Mouse (Mus musculus) adrenal gland, postnatal 36 days (tissue): ENCODE data around the gene Sun1. TPM values are rescaled to one million over a fixed set of nuclear protein-coding genes. Genes with fewer than 3 reads are reported as not detected.

Source experiments
- DNase-seq, 2 experiments: peaks; one replicate each; pipeline ENCODE4 v3.0.0; 2021; ENCODE audit warnings: mixed read lengths in 1 of 2
- total RNA-seq, 2 experiments: library from RNA; stranded (reverse); gene quantifications; 2 replicates each; pipeline ENCODE4 v1.2.3; 2021

Gene Sun1
- total RNA-seq, 2 experiments from 2014 or later: 73.4 to 105 TPM

DNA sequence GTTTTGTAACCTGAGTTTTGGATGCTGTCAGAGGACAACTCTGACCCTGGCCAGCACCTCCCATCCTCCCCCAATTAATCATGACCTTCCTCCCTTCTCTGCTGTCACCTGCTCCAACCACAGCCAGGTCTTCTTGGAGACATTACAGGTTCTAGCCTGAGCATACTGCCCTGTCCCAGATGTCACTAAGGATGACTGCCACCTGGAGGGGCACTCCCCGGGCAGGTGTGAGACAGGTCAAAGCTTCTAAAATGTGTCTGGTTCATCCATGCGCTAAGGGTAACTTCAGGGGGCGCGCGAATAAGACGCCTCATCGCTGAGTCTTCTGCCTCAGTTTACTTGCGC, 51.3 kb downstream of the Sun1 start:
- DNase-seq: no peak

DNA sequence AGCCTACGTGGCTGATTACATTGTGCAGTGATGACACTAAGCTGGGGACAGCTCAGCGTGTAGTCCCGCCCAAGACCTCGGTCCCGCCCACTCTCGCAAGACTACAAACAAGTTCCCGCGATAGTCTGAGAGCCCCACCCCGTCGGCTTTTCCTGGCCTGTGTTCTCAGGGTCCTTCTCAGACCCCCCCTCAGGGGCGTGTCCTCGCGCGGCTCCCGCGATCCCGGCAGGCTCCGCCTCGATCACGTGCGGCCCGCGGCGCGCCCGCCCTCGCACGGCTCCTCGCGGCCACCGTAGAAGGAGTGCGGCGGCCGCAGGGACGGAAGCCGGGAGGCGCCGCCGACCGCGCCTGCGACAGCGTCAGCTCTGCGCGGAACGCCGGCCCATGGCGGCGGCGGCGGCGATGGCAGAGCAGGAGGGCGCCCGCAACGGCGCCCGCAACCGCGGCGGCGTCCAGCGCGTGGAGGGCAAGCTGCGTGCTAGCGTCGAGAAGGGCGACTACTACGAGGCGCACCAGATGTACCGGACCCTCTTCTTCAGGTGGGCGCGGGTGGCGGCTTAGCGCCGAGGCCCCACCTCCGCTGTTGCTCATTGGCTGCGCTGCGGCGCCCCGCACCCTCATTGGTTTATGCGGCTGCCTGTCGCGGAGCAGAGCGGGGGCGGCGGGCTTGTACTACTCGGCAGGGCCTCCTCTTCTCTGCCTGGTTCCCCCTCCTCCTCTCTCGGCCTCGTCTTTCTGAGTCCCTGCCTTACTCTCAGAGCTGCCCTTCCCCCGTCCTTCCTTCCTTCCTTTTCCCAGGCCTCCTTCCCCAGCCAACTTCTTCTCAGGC, 51.9 kb downstream of the Sun1 start, which contains the start of gene Get4:
Get4 (plus strand) TSS at position 244 of the 829 bp plus-strand sequence.
- peak; percentile 99 to 100 for DNase-seq

DNA sequence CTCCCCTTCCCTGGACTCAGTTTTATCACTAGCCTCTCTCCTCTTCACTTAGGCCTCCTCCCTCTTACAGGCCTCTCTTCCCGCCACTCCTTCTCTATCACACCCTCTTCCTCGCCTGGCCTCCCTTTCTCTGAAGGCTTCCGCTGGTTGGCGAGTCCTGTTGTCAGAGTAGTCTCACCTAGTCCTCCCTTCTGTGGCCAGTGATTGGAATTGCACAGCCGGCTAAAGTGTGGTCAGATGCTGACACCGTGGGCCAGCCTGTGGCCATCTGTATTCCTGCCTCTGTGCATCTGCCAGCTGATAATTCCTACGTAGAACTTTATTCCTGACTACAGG, 52.4 kb downstream of the Sun1 start:
- DNase-seq: no peak

DNA sequence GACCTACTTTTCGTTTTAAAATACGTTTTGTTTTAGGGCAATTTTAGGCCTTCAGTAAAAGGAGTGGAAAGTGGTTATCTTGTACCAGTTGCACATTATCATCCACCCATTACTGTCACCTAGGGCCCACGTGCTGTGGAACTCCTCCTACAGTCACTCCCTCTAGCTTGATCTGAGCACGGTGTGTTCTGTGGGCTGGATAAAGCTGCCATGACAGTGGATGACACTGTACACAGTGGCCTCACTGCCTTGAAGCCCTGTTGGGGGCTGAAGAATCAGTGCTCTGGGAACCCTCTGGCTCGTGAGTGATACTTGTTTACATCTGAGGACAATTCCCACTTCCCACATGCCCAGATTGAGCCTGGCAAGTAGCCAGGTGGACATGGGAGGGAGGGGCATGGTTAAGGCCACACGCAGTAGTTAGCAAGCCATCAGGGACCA, 52.9 kb downstream of the Sun1 start:
- DNase-seq: peak; percentile 69 to 71

DNA sequence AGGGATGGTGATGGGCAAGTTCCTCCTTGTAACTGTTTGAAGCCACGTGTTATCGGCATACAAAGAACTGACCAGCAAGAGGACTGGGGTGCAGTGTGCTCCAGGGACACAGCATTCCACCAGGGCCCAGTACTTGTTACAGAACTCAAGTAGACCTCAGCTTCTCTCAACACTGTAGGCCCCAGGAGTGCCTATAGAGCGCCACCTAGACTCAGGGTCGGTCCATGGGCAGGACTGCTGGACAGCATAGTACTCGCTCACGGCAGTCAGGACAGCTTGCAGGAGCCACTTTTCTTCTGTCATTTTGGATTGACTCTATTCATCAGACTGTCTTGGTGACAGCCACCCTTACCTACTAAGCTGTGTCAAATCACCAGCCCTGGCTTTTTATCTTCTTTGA, 54.5 kb downstream of the Sun1 start:
- DNase-seq: no peak

DNA sequence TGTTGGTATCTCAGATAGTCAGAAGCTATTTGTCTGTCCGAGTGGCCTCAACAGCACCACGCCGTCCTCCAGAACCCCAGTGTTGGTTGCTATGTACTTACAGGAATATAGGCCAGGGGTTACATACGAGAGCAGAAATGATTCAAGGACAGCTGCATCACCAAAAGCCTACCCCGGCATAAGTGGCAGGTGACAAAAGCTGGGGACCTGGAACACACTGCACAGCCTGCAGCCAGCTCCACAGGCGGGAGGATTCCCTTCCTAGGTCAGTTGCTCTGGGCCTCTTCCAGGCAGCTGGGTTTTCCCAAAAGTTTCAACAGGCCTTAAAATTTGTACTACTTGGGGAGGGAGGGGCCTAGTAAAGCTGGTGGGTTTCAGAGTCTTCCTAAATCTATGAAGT, 55.3 kb downstream of the Sun1 start:
- no peak for DNase-seq

DNA sequence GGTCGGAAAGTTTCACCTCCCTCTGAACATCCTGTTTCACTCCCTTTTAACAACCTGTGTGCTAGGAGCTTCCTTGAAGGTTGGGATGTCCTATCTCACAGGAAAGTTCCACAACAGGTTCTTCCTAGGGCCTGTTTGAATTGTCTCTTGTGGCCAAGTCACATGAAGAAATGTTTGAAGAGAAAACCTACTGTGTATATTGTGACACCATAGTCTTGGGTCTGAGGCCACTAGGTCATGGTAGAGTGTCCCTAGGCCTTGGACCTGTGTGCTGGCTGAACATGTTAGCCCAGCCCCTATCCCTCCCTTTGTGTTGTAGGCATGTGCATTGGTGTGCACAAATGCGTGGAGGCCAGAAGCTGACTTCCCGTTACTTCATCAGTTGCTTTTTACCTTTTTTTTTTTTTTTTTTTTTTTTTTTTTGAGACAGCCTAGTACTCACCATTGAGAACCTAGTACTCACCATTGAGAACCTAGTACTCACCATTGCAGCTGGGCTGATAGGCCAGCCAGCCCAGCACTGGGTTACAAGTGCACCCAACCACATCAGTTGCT, 55.9 kb downstream of the Sun1 start:
- DNase-seq: no peak

DNA sequence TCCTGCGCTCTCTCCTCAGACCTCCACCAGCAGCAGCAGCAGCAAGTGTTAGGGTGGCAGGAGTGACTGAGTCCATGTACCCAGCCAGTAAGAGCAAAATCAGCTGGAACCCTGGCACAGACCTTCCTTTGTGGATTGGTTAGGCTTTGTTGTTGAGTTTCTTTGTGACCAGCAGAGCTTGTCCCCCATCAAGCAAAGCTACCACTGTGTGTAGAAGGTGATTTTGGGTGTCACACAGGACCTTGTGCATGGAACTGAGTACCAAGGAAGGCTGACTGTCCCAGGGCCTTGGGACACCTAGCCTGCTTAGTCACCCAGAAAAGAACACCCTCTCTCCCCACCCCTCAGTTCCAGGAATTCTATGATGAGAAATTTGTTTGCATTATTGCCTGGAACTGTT, 56.8 kb downstream of the Sun1 start:
- peak; percentile 48 to 52 for DNase-seq

DNA sequence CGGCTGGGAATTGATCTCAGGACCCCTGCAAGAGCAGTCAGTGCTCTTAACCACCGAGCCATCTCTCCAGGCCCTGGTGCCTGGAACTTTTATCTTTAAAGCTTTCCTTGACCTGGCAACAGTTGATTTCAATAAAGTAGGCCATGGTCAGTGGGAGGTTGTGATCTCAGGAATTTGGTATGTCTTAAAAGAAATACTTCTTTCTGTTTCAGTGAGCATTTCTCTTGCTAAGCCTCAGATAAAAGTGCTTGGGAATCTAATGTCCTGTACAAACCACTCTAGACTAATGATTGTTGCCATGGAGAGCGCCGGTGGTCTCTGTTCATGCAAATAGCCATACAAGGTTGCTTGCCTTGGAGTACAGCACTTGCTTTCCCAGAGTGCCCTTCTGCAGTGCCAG, 57.4 kb downstream of the Sun1 start:
- DNase-seq: peak; percentile 39

DNA sequence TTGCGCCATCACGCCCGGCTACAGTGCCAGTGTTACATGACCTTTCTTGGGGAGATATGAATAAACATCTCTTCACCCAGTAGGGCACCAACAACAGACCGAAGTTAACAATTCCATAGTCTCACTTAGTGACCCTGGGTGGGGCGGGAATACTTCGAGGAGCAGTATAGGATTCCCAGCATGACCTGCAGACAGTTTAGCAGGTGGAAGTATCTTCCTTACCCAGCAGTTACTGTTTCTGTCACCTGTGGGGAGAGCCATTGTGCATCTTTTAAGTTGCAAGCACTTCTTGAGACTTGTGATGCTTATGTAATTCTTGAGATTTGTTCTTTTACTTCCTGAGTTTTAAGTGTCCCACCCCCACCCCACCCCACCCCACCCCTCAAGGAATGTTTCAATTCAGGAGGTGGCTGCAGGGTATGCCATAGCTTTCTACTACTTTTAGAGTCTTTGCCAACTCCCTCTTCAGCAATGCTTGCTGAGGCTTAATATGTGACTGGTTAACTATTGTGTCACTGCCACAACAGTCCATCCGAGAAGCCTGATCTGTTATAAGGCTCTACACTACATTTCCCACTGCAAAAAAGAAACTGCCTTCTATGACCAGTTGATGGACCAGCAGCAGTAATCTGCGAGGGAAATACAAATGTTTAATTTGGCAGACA, 58.1 kb downstream of the Sun1 start:
- no peak for DNase-seq

DNA sequence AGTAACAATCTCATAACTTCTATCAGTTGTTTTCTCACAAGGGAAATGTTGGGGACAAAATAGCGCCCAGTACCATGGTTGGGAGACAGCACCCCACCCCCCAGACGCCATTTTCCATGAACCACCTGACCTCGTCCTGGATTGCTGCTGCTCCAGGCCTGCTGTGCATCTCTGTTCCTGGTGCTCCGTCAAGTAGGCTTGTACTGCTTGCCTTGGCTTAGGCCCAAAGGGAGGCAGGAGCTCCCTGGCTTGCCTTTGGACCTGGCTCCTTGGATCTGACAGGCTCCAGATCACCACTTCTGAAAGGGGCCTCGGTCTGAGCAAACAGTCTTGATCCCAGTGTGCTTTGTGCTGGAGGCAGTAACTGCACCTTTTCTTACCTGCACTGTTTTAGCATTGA, 59.4 kb downstream of the Sun1 start:
- DNase-seq: peak in 1 of 2 experiments; percentile 46

DNA sequence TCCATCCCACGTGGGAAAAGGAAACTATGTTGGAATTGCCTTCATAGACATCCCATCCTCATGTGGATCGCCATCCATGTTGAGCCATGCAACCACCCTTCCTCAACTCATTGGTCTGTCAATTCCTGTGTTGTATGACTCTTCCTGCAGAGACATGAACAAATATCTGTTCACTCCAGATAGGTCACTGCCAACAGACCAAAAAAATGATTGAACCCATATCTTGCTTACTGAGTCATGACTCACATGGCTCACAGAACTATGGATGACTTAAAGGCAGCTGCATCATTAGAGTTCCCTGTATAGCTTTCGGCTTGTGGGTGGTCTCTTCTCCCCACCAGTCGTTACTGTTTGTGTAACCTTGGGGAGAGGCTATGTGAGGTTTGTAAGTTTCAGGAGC, 61.0 kb downstream of the Sun1 start:
- DNase-seq: no peak

DNA sequence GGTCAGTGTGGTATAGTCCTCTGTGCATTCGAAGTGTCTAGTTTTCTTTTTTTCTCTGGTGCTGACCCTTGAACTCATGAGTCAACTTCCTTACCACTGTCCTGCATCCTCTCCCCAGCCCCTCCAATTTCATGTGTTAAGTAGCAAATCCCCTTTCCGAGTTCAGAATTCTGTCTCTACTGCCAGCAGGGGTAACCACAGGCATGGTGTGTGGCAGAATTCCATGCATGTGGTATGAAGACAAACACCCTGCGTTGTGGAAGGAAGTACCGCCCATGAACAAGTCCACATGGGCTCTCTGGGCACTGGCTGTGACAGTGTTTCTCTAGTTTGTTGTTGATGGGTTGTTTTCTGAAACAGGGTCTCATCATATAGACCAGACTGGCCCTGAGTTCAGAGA, 67.2 kb downstream of the Sun1 start:
- no peak for DNase-seq

DNA sequence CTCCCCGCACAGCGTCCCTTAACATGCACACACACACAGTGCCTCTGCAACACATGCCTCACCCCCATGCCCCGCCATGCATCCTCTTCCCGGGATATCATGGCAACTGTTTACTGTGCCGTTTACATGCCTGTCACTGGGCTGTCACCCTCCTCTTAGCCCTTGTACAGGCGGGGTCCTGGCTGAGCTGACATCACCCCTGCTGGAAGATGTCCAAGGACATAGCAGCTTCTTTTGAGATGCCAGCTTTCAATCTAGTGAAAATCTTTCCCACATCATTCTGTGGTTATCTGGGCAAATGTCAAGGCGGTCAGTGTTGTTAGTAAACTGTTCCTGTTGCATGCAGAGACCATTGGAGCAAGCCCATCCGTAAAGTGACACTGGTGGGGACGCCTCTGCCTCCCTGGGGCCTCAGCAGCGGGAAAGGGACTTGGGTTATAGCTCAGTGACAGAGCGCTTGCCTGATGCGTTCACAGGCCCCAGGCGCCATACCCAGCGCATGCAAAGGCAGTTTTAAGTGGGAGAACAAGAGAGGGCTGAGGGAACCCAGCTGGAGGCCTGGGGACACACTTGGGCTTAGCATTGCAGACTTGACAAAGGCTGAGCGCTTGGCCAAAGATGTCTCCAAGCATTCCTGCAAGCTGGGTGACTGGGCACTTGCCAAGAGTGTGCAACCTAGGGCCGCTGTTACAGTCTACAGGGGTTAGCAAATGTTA, 70.5 kb downstream of the Sun1 start:
- peak; percentile 88 for DNase-seq

DNA sequence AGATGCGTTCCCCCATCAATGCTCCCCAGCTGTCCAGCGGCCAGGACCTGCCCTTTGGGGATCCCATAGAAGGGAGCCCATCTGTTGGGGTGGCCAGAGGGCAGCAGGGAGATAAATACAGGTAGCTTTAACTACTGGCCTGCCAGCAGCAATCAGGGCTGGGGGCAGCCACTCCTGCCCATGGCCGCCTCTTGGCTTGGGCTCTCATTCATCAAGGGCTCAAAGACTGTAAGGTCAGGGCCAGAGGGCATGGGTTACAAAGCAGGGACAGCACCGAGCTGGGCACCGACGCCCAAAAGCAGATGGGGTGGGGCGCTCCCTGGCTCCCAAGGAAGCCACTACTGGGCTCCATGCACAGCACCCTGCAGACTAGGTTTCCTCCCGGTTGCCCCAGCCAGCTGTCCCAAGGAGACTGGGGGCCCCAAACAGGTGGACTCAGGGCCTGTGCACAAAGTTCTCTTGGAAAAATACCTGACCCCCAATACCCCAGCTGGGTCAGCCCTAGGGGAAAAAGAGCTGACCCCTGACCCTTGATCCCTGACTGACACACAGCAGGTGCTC, 71.6 kb downstream of the Sun1 start:
- DNase-seq: peak; percentile 55 to 56

DNA sequence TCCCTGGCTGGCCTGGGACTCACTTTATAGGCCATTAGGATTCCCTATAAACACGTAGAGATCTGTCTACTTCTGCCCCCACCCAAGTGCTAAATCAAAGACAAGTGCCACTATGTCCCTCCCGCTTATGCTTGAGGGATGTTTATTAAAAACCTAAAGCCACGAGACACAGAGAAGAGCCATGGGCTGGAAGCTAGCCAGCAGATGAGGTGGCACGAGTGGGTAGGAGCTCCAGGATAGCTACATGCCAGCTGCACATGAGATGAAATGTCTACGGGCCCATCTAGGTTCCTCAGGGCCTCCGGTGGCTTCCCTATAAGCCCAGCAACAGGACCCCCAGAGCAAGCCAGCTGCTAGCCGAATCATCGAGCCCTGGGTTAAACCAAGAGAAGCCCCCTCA, 76.8 kb downstream of the Sun1 start:
- DNase-seq: no peak

DNA sequence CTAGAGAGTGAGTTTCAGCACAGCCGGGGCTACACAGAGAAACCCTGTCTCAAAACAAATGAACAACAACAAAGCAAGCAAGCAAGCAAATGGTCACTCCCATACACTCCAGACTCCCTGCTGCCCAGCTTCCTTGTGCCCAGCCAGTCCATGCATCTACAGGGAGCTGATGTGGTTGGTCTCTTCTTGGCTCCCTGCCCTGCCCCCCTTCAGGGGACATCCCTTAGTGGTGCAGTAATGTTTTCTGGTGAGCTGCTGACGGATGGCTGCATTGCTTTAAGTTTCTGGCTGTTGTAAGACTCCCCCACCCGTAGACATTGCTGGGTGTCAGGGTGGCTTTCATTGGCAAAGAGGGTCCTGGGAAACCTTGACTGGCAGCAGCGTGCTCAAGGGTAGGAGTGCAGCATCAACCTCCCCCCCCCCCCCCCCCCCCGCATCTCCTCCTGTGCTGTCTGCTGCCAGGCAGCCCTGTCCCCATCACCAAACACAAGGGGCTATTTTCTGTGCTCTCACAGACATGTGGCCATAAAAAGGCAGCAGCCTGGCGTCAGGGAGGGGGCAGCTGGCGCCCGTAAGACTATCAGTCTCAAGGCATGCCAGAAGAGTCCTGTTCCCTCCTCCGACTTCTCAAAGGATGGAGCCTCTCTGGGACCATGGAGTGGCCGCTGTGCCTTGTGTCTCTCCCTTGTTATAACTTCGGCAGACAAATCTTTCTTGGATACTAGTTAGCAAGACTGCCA, 81.1 kb downstream of the Sun1 start:
- DNase-seq: no peak

DNA sequence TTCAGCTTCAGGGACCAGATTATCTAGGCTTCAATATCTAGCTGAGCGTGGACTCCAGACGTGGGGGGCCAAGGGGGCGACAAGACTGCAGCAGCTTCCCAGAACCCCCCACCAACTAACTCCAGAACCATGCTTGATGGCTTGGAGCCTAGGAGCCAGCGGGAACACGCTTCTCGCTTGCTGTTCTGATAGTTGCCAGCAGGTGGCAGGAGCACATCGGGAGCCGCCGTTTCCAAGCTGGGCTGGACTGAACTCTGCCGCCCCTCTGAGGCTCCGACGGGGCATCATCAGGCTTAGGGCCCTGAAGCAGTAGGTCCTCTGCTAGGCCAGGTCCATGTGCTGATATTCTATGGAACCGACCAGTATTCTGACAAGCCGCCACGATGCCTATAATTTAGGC, 81.8 kb downstream of the Sun1 start:
- peak; percentile 88 to 90 for DNase-seq

DNA sequence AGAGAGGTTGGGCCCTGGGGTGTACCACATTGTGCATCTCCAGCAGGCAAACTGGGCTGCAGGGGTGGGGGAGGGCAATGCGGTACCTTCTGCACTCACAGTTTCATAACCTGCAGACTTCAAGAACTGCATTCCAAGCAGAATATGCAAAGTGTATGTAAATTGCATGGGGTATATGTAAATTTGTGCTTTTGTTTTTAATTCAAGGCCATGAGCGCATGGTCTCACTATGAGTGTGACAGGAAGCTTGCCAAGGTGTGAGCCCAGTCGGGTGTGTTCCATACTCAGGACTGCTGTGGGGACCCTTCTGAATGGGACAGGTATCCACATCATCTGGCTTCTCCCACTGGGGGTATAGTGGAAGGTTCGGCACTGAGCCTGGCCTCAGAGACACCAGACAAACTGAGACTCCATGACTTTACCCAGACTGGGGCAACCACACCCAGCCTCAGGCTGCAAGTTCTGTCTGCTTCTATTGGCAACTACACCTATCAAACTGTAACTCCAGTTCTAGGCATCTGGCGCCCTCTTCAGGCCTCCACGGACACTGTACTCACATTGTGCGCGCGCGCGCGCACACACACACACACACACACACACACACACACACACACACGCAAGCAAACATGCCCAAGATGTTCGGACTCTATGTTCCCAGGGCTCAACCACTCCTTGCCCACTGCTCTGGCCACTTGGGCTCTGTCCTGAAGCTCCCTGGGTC, 83.2 kb downstream of the Sun1 start:
- no peak for DNase-seq

DNA sequence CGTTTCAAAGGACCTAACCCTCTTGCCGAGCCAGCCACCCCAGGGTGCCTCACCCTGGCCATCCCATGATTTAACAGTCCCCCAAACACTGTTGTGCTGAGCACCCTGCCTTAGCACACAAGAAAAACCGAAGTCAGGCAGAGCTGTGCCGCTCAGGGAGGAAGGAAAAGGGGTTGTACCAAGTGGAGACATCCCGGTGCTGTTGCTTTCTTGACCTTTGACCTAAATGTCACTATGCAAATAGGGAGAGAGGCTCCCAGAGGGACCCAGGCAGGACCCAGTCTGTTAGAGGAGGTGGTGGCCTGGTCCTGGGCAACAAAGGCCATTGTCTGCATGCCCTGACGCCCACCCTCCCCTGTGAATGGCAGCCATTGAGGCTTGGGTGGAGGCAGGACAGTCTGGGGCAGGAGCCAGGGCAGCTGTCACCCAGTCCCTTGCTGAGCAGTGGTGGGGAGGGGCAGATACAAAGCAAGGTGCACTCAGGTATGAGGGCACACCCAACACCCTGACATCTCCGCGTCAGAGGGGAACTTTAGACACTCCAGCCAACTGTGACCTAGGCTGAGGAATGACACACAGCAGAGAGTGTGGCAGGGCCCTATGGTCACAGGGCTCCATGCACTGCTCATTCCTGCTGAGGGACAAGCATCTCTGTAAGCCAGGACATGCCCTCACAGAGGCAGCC, 85.1 kb downstream of the Sun1 start:
- no peak for DNase-seq
